In genomic region chr4:148785053-148785567, GRCm38 (mm10) we compare ENCODE assay signal across 16 mouse cellular contexts.
"Had no signal": no experiment of that assay in that cellular context is flagged by ENCODE, and none has a peak within 500 bp of the region (broad histone marks: within the 10 kb centered on the region; RNA-seq: fewer than 3 reads in every experiment).

No protein-coding gene starts in this region.

- H3K9ac ChIP-seq: limb, embryonic 15.5 days; liver, embryonic 12.5 days; lung, embryonic 14.5 days; neural tube, embryonic 15.5 days had no signal

- H3K4me2 ChIP-seq: limb, embryonic 15.5 days; liver, embryonic 12.5 days; lung, embryonic 14.5 days; neural tube, embryonic 15.5 days had no signal

- H3K4me1 ChIP-seq: liver, embryonic 12.5 days had no signal

- ATAC-seq: liver, embryonic 12.5 days had no signal

- DNase-seq: kidney, postnatal 36 days; layer of hippocampus, adult 9-11 months; layer of hippocampus, postnatal 36 days; lung, embryonic 14.5 days; lung, postnatal 10 days; lung, postnatal 4 days; midbrain, embryonic 14.5 days; right cerebral cortex, adult 18-20 months; right cerebral cortex, postnatal 25 days; thymus, adult 18-20 months; thymus, postnatal 25 days had no signal

- H3K27ac ChIP-seq: limb, embryonic 15.5 days; liver, embryonic 12.5 days; neural tube, embryonic 15.5 days had no signal

- H3K4me3 ChIP-seq: limb, embryonic 15.5 days; liver, embryonic 12.5 days; midbrain, embryonic 10.5 days; myocyte; neural tube, embryonic 15.5 days had no signal

- H3K9me3 ChIP-seq: limb, embryonic 15.5 days; liver, embryonic 12.5 days; midbrain, embryonic 10.5 days; neural tube, embryonic 15.5 days had no signal

- H3K36me3 ChIP-seq: limb, embryonic 15.5 days; liver, embryonic 12.5 days; midbrain, embryonic 10.5 days; neural tube, embryonic 15.5 days had no signal
